Mouse (Mus musculus): ENCODE measurements at regions not wholly inside any gene's neighbourhood (a gene's known extent, or its start where the extent isn't known, plus 50 kb on each side); places are given as distances from the start of the nearest gene placed in this dataset.
"Not testable (repeated sequence)": the region's sequence is repeated elsewhere in the genome, so short reads cannot be mapped to it uniquely, and the experiment has no call there.

- no peak for DNase-seq (ENCODE audit: low spot score)
Measured at GRCm38 (mm10) chr10:111637084-111637735, 131.1 kb downstream of the Phlda1 start.

- DNase-seq (ENCODE audit: low spot score) = no peak
Measured at GRCm38 (mm10) chr10:111639866-111640265, 133.8 kb downstream of the Phlda1 start.

DNA sequence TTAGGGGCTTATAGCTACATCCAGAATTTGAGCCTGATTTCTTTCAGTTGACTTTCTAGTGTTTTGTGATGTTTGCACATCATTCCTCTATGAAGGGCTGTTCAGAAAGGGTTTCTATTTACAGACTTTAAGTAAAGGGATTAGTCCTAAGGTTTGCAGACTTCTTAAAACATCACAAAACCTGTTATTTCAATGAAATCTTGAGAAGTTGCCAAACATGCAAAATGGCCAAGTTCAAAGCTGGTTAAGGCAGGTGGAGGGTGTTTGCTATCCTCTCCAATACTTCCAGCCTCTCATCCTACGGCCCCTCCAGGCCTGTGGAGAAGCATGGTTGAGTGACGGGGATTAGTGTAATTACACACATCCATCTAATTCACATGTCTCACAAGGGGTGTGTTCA is 136.6 kb downstream of the Phlda1 start:
- no peak for DNase-seq (ENCODE audit: low spot score)

GRCm38 (mm10) chr10:111653773-111654172 is 147.7 kb downstream of the Phlda1 start:
- not testable (repeated sequence) for DNase-seq (ENCODE audit: low spot score)

GRCm38 (mm10) chr10:111654364-111655226 is 148.5 kb downstream of the Phlda1 start:
- no peak for DNase-seq (ENCODE audit: low spot score)

DNA sequence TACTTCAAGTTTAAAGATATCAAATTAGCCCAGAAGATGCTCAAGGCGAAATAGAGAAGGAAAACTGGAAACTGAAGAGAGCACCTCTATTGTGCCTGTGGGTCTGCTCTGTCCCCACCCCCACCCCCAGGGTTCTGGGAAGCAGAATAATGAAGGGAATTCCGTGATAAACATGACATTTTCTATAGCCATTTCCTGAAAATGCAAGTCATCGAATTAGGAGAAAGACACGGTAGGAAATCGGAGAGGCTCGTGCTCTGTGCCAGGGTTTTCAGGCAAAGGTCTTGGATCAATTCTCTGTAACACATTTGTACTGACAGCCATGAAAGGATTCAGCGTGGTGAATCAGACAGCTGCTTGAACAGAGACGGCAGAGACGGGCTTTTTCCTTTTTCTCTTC is 152.7 kb downstream of the Phlda1 start:
- DNase-seq (ENCODE audit: low spot score) = no peak

GRCm38 (mm10) chr10:111662665-111663064 is 156.6 kb downstream of the Phlda1 start:
- no peak for DNase-seq (ENCODE audit: low spot score)

DNA sequence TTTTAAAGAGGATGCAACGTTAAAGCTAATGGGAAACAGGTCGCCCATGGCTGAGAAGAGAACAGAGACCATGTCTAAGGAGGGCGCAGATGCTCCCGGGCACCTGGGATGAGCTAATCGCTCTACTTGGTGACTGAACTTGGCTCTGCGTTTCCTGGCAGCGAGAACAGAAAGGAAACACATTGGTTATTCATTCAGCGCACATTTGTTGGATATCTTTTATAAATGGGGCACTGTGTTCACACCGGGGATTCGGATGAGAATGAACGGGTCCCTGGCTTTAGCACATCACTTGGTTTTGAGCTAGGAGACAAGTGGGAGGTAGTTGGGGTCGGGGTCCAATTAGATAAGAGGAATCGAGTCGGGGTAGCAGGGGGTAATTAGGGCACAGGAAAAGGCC is 159.7 kb downstream of the Phlda1 start:
- no peak for DNase-seq (ENCODE audit: low spot score)

GRCm38 (mm10) chr10:111666963-111667362 is 160.9 kb downstream of the Phlda1 start:
- no peak for DNase-seq (ENCODE audit: low spot score)

- DNase-seq (ENCODE audit: low spot score) = no peak
Measured at GRCm38 (mm10) chr10:111668639-111669038, 162.6 kb downstream of the Phlda1 start.

GRCm38 (mm10) chr10:111669658-111670057 is 163.6 kb downstream of the Phlda1 start:
- no peak for DNase-seq (ENCODE audit: low spot score)

- DNase-seq (ENCODE audit: low spot score) = no peak
Measured at GRCm38 (mm10) chr10:111670666-111671065, 164.6 kb downstream of the Phlda1 start.

GRCm38 (mm10) chr10:111672454-111673316 is 166.6 kb downstream of the Phlda1 start:
- DNase-seq (ENCODE audit: low spot score) = no peak

DNA sequence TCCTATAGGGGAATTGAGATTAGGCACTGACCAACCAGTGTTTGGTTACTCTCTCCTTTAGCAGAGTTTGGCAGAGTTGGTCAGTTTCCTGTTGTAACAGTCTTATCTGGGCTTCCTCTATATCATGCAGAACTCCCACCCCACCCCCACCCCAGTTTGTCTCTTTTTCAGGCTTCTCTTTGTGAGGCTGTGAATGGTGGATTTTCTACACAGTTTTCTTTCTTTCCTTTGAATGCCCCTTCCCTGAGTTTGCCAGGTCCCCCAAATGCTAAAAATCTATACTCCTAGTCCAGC is 167.2 kb downstream of the Phlda1 start:
- DNase-seq (ENCODE audit: low spot score) = no peak

DNA sequence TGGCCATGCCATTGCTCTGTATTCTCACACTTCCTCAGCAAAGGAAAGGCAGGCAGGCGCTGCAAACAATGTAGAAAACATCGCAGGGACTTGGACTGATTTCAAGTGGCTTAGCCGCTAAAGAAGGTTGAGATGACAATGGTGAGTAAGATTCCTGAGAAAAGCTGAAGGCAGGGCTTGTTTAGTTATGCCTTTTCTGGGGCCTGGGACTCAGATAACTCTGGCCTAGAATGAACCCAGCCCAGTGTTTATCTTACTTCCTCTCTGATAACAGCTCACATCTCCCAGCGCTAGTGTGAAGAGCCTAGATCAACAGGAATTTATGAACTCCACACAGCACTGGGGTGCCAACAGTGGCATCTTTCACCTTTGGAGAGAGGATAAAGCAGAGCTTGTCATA is 170.2 kb downstream of the Phlda1 start:
- DNase-seq (ENCODE audit: low spot score) = no peak

DNA sequence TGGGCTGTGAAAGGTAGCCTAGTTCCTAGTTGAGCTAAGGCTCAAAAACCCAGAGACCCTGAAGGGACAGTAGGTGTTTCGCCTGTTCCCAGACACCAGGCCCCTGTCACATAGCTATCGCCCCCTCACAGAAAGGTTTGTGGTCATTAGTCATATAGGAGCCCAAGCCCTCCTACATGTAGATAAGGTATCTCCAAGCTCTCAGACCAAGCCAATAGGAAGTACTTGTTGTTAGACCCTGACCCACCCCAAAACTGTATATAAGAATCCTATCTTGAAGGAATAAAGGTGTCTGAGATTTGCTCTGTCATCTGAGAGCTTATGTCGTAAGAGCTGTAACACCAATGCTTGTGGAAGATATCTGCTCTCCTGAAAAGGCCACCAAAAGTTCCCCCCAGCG is 174.8 kb downstream of the Phlda1 start:
- DNase-seq (ENCODE audit: low spot score) = no peak

GRCm38 (mm10) chr10:111684409-111685346 is 178.6 kb downstream of the Phlda1 start:
- DNase-seq (ENCODE audit: low spot score) = no peak

DNA sequence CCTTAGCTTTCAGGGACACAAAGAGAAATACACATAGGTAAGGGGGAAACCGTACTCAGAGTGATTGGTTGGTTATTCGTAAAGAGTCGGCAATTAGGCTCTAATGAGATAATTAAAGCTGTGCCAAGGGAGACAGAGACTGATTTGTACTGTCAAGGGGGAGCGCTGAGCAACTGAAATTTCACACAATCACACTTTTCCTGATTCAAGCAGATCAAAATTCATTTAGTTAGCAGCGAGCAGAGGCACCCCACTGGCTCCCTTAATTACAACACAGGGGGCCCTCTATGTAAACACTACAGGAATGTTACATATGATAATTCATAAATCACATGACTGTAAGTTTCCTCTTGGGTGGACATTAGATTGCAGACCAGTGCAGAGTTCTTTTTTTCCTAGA is 180.5 kb downstream of the Phlda1 start:
- no peak for DNase-seq (ENCODE audit: low spot score)

DNA sequence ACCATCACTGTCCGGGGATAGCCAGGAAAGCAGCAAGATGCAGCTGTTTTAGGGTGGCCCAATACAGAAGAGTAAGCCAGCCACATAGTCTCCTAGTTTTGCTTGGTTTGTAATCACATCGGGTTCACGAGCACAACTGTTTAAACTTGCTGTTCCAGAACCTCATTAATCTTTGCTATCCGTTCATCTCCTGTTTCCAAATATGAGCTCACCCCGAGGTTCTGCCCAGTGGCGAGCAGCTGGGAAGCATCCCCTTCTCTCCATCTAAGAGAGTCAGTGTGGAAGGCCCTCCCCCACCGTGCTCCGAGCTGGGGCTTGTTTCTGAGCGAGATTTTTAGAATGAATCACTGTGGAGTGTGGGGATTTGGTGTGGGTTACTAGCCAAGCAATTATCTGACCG is 183.5 kb downstream of the Phlda1 start:
- DNase-seq (ENCODE audit: low spot score) = peak; percentile 51

GRCm38 (mm10) chr10:111693762-111694161 is 187.7 kb downstream of the Phlda1 start:
- DNase-seq (ENCODE audit: low spot score) = no peak

Measured in testis, postnatal 14 days (tissue).